Mouse (Mus musculus) cerebellum, adult 2 months (tissue): ENCODE measurements around the gene Hist1h2an.

Source experiments
- CTCF ChIP-seq: fragments of 200-500 bp; IDR thresholded peaks from 2 replicates; pipeline ENCODE4 v1.5.1; 2011; ENCODE audit warnings: low read depth, mild to moderate bottlenecking, control low read depth, low read length, moderate library complexity, borderline replicate concordance; ENCODE audit not compliant: insufficient read depth
- POLR2A ChIP-seq: fragments of 200-500 bp; IDR thresholded peaks from 2 replicates; pipeline ENCODE4 v1.6.1; 2011; ENCODE audit warnings: low read length, control low read depth, borderline replicate concordance; ENCODE audit not compliant: insufficient read depth

- no peak for TF ChIP-seq CTCF
- TF ChIP-seq POLR2A = no peak
Measured at GRCm38 (mm10) chr13:21745006-21745405, 42.0 kb downstream of the Hist1h2an start.
